Mouse (Mus musculus): Measurements from ENCODE around the gene 1600014C10Rik. TPM values are rescaled to one million over a fixed set of nuclear protein-coding genes. Genes with fewer than 3 reads are reported as not detected.

1600014C10Rik gene
- polyA plus RNA-seq, 1 experiment from 2014 or later = 36.2 TPM

DNA sequence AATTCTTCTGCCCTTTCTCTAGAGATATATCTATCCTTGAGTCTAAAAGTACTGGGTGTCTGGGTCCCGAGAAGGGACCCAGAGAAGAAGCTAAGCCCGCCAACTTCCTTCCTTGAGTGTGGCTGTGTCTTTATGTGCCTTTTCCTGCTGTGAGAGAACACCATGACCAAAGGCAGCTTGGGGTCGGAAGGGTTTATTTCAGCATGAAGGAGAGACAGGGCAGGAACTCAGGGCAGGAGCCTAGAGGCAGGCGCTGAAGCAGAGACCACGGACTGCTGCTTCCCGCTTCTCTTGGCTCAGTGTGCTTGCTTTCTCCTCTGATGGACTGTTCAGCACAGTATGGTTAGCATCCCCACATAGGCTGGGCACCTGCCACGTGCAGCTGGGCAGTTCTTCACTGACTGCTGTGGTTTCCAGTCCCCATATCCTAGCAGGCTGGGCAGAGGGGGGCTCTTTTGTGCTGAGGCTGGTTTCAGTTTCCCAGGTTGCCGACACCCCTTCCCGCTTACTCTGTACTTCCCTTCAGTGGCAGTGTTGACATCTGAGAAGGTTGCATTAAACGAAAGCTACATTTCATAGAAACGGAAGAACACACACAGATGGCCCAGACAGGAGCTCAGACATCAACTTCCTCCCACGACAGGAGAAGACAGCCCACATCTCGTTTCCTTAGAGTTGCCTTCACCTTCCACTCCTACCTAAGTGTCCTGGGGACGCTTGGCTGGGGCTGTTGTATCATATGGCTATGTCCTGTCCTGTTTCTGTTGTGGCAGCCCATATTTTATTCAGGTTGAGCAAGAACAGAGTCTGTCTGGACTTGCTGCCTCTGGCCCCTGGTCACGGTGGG lies 6.3 kb downstream of the 1600014C10Rik start:
- Histone ChIP-seq H3K27me3 (ENCODE audit: control insufficient read depth, insufficient read depth, low read depth, low read length) (no peaks in the 10 kb centered on the region), H3K27ac (ENCODE audit: low read length) (no peak overlapping the region), H3K9ac (ENCODE audit: low read depth, low read length) (no peak overlapping the region), H3K4me1 (ENCODE audit: control insufficient read depth, insufficient read depth, low read length) (peaks cover 4% of the 10 kb centered on the region), H3K9me3 (replicated peaks; ENCODE audit: control insufficient read depth, low read length, poor library complexity, severe bottlenecking) (no peaks in the 10 kb centered on the region), H3K36me3 (ENCODE audit: control insufficient read depth, insufficient read depth, low read length) (0 out of 2 replicates have a peak, but pooled peaks cover 6% of the 10 kb centered on the region), H3K4me3 (ENCODE audit: low read depth, low read length) (no peak overlapping the region), H3K4me2 (ENCODE audit: low read length) (no peak overlapping the region)
- ATAC-seq = no peak
- WGBS = 88% methylated on average over 15 of the region's 15 CpGs

- H3K9ac ChIP-seq (ENCODE audit: low read depth, low read length) = no peak overlapping the region
- no peaks in the 10 kb centered on the region for H3K27me3 ChIP-seq (ENCODE audit: control insufficient read depth, insufficient read depth, low read depth, low read length)
- no peak for ATAC-seq
- WGBS = 88% methylated on average over 8 of the region's 8 CpGs
- no peak overlapping the region for H3K4me2 ChIP-seq (ENCODE audit: low read length)
- H3K27ac ChIP-seq (ENCODE audit: low read length) = no peak overlapping the region
- no peaks in the 10 kb centered on the region for H3K4me1 ChIP-seq (ENCODE audit: control insufficient read depth, insufficient read depth, low read length)
- H3K36me3 ChIP-seq (ENCODE audit: control insufficient read depth, insufficient read depth, low read length) = peaks cover 11% of the 10 kb centered on the region; the same call in 1 of the 2 replicates
- no peak overlapping the region for H3K4me3 ChIP-seq (ENCODE audit: low read depth, low read length)
- H3K9me3 ChIP-seq (replicated peaks; ENCODE audit: control insufficient read depth, low read length, poor library complexity, severe bottlenecking) = no peaks in the 10 kb centered on the region
Observed at GRCm38 (mm10) chr7:38190056-38190835, 7.2 kb downstream of the 1600014C10Rik start.

DNA sequence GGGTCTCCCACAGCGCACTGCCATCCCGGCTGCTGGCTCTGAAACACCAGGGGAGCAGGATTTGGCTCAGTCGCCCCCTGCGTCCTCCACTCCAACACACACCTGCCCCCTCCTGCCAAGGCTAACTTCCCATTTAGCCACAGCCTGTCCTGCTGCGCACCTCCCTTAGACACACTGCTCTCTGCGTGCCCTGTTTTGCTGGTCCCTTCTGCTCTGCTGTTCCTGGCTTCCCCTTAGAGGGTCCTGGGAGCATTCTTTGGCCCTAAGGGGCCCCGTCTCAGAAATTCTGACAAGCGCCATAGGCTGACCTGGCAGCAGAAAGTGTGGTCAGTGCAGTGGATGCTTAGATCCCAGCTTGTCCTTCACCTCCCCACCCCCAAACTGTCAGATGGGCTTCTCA lies 8.1 kb downstream of the 1600014C10Rik start:
- Histone ChIP-seq H3K4me2 (ENCODE audit: low read length) (no peak overlapping the region), H3K36me3 (ENCODE audit: control insufficient read depth, insufficient read depth, low read length) (peaks cover 11% of the 10 kb centered on the region; the same call in 1 of the 2 replicates), H3K9me3 (replicated peaks; ENCODE audit: control insufficient read depth, low read length, poor library complexity, severe bottlenecking) (no peaks in the 10 kb centered on the region), H3K4me1 (ENCODE audit: control insufficient read depth, insufficient read depth, low read length) (no peaks in the 10 kb centered on the region), H3K9ac (ENCODE audit: low read depth, low read length) (no peak overlapping the region), H3K4me3 (ENCODE audit: low read depth, low read length) (no peak overlapping the region), H3K27ac (ENCODE audit: low read length) (no peak overlapping the region), H3K27me3 (ENCODE audit: control insufficient read depth, insufficient read depth, low read depth, low read length) (no peaks in the 10 kb centered on the region)
- WGBS = 47% methylated on average over 8 of the region's 8 CpGs
- ATAC-seq = no peak

GRCm38 (mm10) chr7:38191571-38191970 lies 8.6 kb downstream of the 1600014C10Rik start:
- WGBS = 46% methylated on average over 10 of the region's 10 CpGs
- ATAC-seq = no peak

GRCm38 (mm10) chr7:38199907-38200605 lies 17.0 kb downstream of the 1600014C10Rik start:
- H3K4me3 ChIP-seq (ENCODE audit: low read depth, low read length) = peak overlapping the region; percentile 40
- no peak for ATAC-seq
- WGBS = 63% methylated on average over 8 of the region's 8 CpGs
- peak overlapping the region; percentile 56 for H3K9ac ChIP-seq (ENCODE audit: low read depth, low read length)
- H3K9me3 ChIP-seq (replicated peaks; ENCODE audit: control insufficient read depth, low read length, poor library complexity, severe bottlenecking) = no peaks in the 10 kb centered on the region
- H3K27ac ChIP-seq (ENCODE audit: low read length) = peak overlapping the region; percentile 59; the same call in 1 of the 2 replicates
- H3K27me3 ChIP-seq (ENCODE audit: control insufficient read depth, insufficient read depth, low read depth, low read length) = no peaks in the 10 kb centered on the region
- peaks cover 5% of the 10 kb centered on the region; the same call in 1 of the 2 replicates for H3K36me3 ChIP-seq (ENCODE audit: control insufficient read depth, insufficient read depth, low read length)
- 0 out of 2 replicates have a peak, but pooled peaks cover 4% of the 10 kb centered on the region for H3K4me1 ChIP-seq (ENCODE audit: control insufficient read depth, insufficient read depth, low read length)
- peak overlapping the region; percentile 61 for H3K4me2 ChIP-seq (ENCODE audit: low read length)

More at GRCm38 (mm10) chr7:38191571-38191970, 8.6 kb downstream of the 1600014C10Rik start:
- H3K9ac ChIP-seq (ENCODE audit: low read depth, low read length) = no peak overlapping the region
- no peaks in the 10 kb centered on the region for H3K9me3 ChIP-seq (replicated peaks; ENCODE audit: control insufficient read depth, low read length, poor library complexity, severe bottlenecking)
- no peak overlapping the region for H3K27ac ChIP-seq (ENCODE audit: low read length)
- no peaks in the 10 kb centered on the region for H3K4me1 ChIP-seq (ENCODE audit: control insufficient read depth, insufficient read depth, low read length)
- peaks cover 15% of the 10 kb centered on the region; the same call in 1 of the 2 replicates for H3K36me3 ChIP-seq (ENCODE audit: control insufficient read depth, insufficient read depth, low read length)
- no peak overlapping the region for H3K4me3 ChIP-seq (ENCODE audit: low read depth, low read length)
- no peaks in the 10 kb centered on the region for H3K27me3 ChIP-seq (ENCODE audit: control insufficient read depth, insufficient read depth, low read depth, low read length)
- no peak overlapping the region for H3K4me2 ChIP-seq (ENCODE audit: low read length)

- Histone ChIP-seq H3K4me3 (ENCODE audit: low read depth, low read length) (peak overlapping the region; percentile 40), H3K4me2 (ENCODE audit: low read length) (peak overlapping the region; percentile 61), H3K9me3 (replicated peaks; ENCODE audit: control insufficient read depth, low read length, poor library complexity, severe bottlenecking) (no peaks in the 10 kb centered on the region), H3K27me3 (ENCODE audit: control insufficient read depth, insufficient read depth, low read depth, low read length) (no peaks in the 10 kb centered on the region), H3K36me3 (ENCODE audit: control insufficient read depth, insufficient read depth, low read length) (peaks cover 5% of the 10 kb centered on the region; the same call in 1 of the 2 replicates), H3K4me1 (ENCODE audit: control insufficient read depth, insufficient read depth, low read length) (0 out of 2 replicates have a peak, but pooled peaks cover 4% of the 10 kb centered on the region), H3K27ac (ENCODE audit: low read length) (peak overlapping the region; percentile 59), H3K9ac (ENCODE audit: low read depth, low read length) (peak overlapping the region; percentile 56)
- ATAC-seq = peak; percentile 92
- WGBS = 2% methylated on average over 28 of the region's 28 CpGs
Observed at GRCm38 (mm10) chr7:38200606-38201289, 17.7 kb downstream of the 1600014C10Rik start.

DNA sequence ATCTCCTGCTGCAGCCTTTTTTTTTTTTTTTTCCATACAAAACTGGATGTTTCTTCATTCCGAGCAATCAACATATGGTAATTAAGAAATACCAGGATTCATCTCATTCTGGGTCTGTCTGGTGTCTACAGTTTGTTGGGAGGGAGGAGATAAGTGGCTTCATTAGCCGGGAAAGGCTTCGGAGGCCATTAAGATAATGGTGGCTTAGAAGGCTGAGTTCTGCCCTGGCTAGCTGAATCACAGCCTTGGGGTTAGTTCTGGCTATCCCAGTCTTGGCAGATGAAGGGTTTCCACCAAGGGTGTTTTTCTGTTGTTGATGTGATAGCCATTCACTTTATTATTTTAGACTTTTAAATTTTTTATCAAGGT lies 18.3 kb downstream of the 1600014C10Rik start:
- WGBS = 42% methylated on average over 3 of the region's 3 CpGs
- Histone ChIP-seq H3K4me3 (ENCODE audit: low read depth, low read length) (no peak overlapping the region), H3K4me1 (ENCODE audit: control insufficient read depth, insufficient read depth, low read length) (0 out of 2 replicates have a peak, but pooled peaks cover 4% of the 10 kb centered on the region), H3K9me3 (replicated peaks; ENCODE audit: control insufficient read depth, low read length, poor library complexity, severe bottlenecking) (no peaks in the 10 kb centered on the region), H3K4me2 (ENCODE audit: low read length) (peak overlapping the region; percentile 61), H3K27me3 (ENCODE audit: control insufficient read depth, insufficient read depth, low read depth, low read length) (no peaks in the 10 kb centered on the region), H3K36me3 (ENCODE audit: control insufficient read depth, insufficient read depth, low read length) (peaks cover 4% of the 10 kb centered on the region; the same call in 1 of the 2 replicates), H3K9ac (ENCODE audit: low read depth, low read length) (peak overlapping the region; percentile 56; the same call in 1 of the 2 replicates), H3K27ac (ENCODE audit: low read length) (no peak overlapping the region; the same call in 1 of the 2 replicates)
- peak; percentile 53 for ATAC-seq

- Histone ChIP-seq H3K9ac (ENCODE audit: low read depth, low read length) (no peak overlapping the region), H3K27ac (ENCODE audit: low read length) (no peak overlapping the region), H3K4me3 (ENCODE audit: low read depth, low read length) (no peak overlapping the region), H3K4me1 (ENCODE audit: control insufficient read depth, insufficient read depth, low read length) (0 out of 2 replicates have a peak, but pooled peaks cover 4% of the 10 kb centered on the region), H3K4me2 (ENCODE audit: low read length) (no peak overlapping the region), H3K9me3 (replicated peaks; ENCODE audit: control insufficient read depth, low read length, poor library complexity, severe bottlenecking) (no peaks in the 10 kb centered on the region), H3K27me3 (ENCODE audit: control insufficient read depth, insufficient read depth, low read depth, low read length) (no peaks in the 10 kb centered on the region), H3K36me3 (ENCODE audit: control insufficient read depth, insufficient read depth, low read length) (no peaks in the 10 kb centered on the region)
- WGBS = 89% methylated on average over 6 of the region's 6 CpGs
- ATAC-seq = no peak
Observed at GRCm38 (mm10) chr7:38204314-38204713, 21.3 kb downstream of the 1600014C10Rik start.

Data from midbrain, embryonic 16.5 days (tissue).